Mouse (Mus musculus): ENCODE data around the gene Kirrel3.

Kirrel3 gene

GRCm38 (mm10) chr9:34983513-34984462 is 498.1 kb downstream of the Kirrel3 start:
- CTCF ChIA-PET = interaction anchor here (0.6 to 0.7 kb wide), 4 partner anchors 12 to 271 kb away, joined by 3 to 21 read pairs (median 4); no protein-coding TSS in a partner anchor

- CTCF ChIA-PET = no interaction called here
These were observed 500.5 kb downstream of the Kirrel3 start for GRCm38 (mm10) chr9:34986156-34986555.

GRCm38 (mm10) chr9:34987422-34988148 is 501.9 kb downstream of the Kirrel3 start:
- CTCF ChIA-PET = no interaction called here

GRCm38 (mm10) chr9:34988683-34989082 is 503.0 kb downstream of the Kirrel3 start:
- CTCF ChIA-PET = no interaction called here

- CTCF ChIA-PET = no interaction called here
These were observed 506.5 kb downstream of the Kirrel3 start for GRCm38 (mm10) chr9:34992201-34992600.

- CTCF ChIA-PET = no interaction called here
These were observed 507.9 kb downstream of the Kirrel3 start for GRCm38 (mm10) chr9:34993467-34994211.

GRCm38 (mm10) chr9:34995078-34995477 is 509.4 kb downstream of the Kirrel3 start:
- CTCF ChIA-PET = no interaction called here

- CTCF ChIA-PET = no interaction called here
These were observed 510.1 kb downstream of the Kirrel3 start for GRCm38 (mm10) chr9:34995660-34996378.

GRCm38 (mm10) chr9:34997880-34998865 is 512.5 kb downstream of the Kirrel3 start:
- CTCF ChIA-PET = no interaction called here

- CTCF ChIA-PET = no interaction called here
These were observed 518.4 kb downstream of the Kirrel3 start for GRCm38 (mm10) chr9:35004113-35004512.

- CTCF ChIA-PET = no interaction called here
These were observed 522.1 kb downstream of the Kirrel3 start for GRCm38 (mm10) chr9:35007697-35008341.

GRCm38 (mm10) chr9:35016762-35017161 is 531.1 kb downstream of the Kirrel3 start:
- CTCF ChIA-PET = no interaction called here

- CTCF ChIA-PET = no interaction called here
These were observed 531.9 kb downstream of the Kirrel3 start for GRCm38 (mm10) chr9:35017563-35017962.

- CTCF ChIA-PET = no interaction called here
These were observed 532.4 kb downstream of the Kirrel3 start for GRCm38 (mm10) chr9:35018056-35018455.

- CTCF ChIA-PET = no interaction called here
These were observed 533.7 kb downstream of the Kirrel3 start for GRCm38 (mm10) chr9:35019372-35019771.

- CTCF ChIA-PET = no interaction called here
These were observed 534.4 kb downstream of the Kirrel3 start for GRCm38 (mm10) chr9:35020015-35020653.

GRCm38 (mm10) chr9:35021744-35022143 is 536.0 kb downstream of the Kirrel3 start:
- CTCF ChIA-PET = no interaction called here

- CTCF ChIA-PET = no interaction called here
These were observed 539.1 kb downstream of the Kirrel3 start for GRCm38 (mm10) chr9:35024591-35025496.
